Mouse (Mus musculus): ENCODE measurements around the gene Sumo2. TPM values are rescaled to one million over a fixed set of nuclear protein-coding genes. Genes with fewer than 3 reads are reported as not detected.
"Not testable (repeated sequence)": the region's sequence is repeated elsewhere in the genome, so short reads cannot be mapped to it uniquely, and the experiment has no call there.

The Sumo2 gene
- polyA plus RNA-seq, 1 experiment from 2014 or later, result 675 TPM

DNA sequence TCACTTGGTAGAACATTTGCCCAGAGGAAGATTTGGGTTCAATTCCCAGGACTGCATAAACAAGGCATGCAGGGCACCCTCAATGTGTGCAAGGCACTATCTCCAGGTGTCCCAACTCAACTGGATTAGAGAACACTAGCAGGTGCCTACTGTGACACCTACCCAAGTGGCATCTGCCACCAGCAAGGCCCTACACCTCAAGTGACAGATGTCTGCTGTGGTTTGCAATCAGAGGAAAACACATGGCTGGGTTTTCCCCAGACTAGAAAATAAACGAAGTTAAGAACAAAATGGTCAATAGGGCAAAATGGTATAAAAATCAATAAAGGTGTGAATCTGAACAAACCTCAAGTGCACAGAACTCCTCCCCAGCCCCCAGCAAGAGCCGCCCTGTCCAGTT is 28.0 kb downstream of the Sumo2 start:
- 82% methylated on average over 2 of the region's 2 CpGs for WGBS
- ATAC-seq (ENCODE audit: insufficient number of reproducible peaks, low FRiP score), result no peak
- H3K36me3 ChIP-seq, result peaks cover 5% of the 10 kb centered on the region

DNA sequence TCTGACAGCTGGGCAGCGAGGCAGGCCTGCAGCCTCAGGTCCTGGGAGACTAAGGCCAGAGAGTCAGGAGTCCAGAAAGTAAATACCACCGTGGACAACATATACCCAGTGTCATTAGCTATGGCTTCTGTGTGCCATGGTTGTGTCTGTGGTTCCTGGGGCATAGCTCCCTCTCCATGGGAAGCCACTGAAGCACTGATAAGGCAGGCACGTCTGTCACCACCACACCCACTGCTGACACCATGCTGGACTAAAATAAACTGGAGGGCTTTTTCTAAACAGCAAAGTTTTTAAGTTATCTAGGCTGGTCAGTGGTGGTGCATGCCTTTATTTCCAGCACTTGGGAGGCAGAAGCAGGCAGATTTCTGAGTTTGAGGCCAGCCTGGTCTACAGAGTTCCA is 29.5 kb downstream of the Sumo2 start:
- ATAC-seq (ENCODE audit: insufficient number of reproducible peaks, low FRiP score), result peak; percentile 78
- H3K9me3 ChIP-seq (replicated peaks), result no peaks in the 10 kb centered on the region
- 34% methylated on average over 3 of the region's 3 CpGs for WGBS

More for the DNA sequence above, 28.0 kb downstream of the Sumo2 start:
- Histone ChIP-seq H3K27ac (ENCODE audit: poor library complexity, severe bottlenecking) (0 out of 2 replicates have a peak overlapping the region, but pooled peaks have one; percentile 53), H3K4me2 (no peak overlapping the region), H3K4me3 (no peak overlapping the region), H3K27me3 (replicated peaks) (no peaks in the 10 kb centered on the region), H3K4me1 (replicated peaks) (peaks cover 72% of the 10 kb centered on the region), H3K9ac (no peak overlapping the region), H3K9me3 (replicated peaks) (no peaks in the 10 kb centered on the region)

GRCm38 (mm10) chr11:115502636-115503035 is 33.4 kb downstream of the Sumo2 start:
- Histone ChIP-seq H3K4me3 (no peak overlapping the region), H3K4me1 (replicated peaks) (peaks cover 23% of the 10 kb centered on the region), H3K27me3 (replicated peaks) (no peaks in the 10 kb centered on the region), H3K4me2 (no peak overlapping the region), H3K9ac (no peak overlapping the region), H3K27ac (ENCODE audit: poor library complexity, severe bottlenecking) (no peak overlapping the region), H3K9me3 (replicated peaks) (no peaks in the 10 kb centered on the region), H3K36me3 (peaks cover 51% of the 10 kb centered on the region)
- 87% methylated on average over 6 of the region's 6 CpGs for WGBS
- ATAC-seq (ENCODE audit: insufficient number of reproducible peaks, low FRiP score), result no peak

More for the DNA sequence above, 29.5 kb downstream of the Sumo2 start:
- Histone ChIP-seq H3K36me3 (peaks cover 17% of the 10 kb centered on the region), H3K4me1 (replicated peaks) (peaks cover 57% of the 10 kb centered on the region), H3K4me2 (0 out of 2 replicates have a peak overlapping the region, but pooled peaks have one; percentile 15), H3K27ac (ENCODE audit: poor library complexity, severe bottlenecking) (peak overlapping the region; percentile 53), H3K4me3 (no peak overlapping the region), H3K9ac (no peak overlapping the region), H3K27me3 (replicated peaks) (no peaks in the 10 kb centered on the region)

DNA sequence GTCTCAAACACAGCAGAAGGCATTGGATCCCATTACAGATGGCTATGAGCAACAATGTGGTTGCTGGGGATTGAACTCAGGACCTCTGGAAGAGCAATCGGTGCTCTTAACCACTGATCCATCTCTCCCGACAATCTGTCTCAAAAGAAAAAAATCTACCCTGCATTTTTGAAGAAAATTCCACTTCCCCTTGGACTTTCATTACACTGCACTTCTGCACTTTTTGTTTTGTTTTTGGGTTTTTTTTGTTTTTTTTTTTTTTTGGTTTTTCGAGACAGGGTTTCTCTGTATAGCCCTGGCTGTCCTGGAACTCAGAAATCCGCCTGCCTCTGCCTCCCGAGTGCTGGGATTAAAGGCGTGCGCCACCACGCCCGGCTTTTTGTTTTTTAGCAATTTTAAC is 39.5 kb downstream of the Sumo2 start:
- not testable (repeated sequence) for H3K4me2 ChIP-seq; H3K27me3 ChIP-seq (replicated peaks); H3K4me1 ChIP-seq (replicated peaks); H3K4me3 ChIP-seq; ATAC-seq (ENCODE audit: insufficient number of reproducible peaks, low FRiP score); H3K9me3 ChIP-seq (replicated peaks); H3K9ac ChIP-seq; H3K27ac ChIP-seq (ENCODE audit: poor library complexity, severe bottlenecking)
- WGBS, result 87% methylated on average over 9 of the region's 9 CpGs
- peaks cover 50% of the 10 kb centered on the region for H3K36me3 ChIP-seq

DNA sequence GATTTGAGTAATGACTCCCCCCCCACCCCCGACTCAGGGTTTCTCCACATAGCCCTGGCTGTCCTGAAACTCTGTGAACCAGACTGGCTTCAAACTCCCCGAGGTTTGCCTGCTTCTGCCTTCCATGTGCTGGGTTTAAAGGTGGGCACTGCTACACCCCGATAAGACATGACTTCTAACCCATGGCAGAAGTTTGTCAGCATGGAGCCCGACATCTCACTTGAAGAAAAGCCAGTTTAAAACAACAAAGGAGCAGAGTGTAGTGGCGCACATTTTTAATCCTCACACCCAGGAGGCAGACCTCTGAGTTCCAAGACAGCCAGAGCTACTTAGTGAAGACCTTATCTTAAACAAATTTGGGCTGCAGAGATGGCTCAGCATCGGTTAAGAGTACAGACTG is 43.7 kb downstream of the Sumo2 start:
- Histone ChIP-seq H3K9ac (0 out of 2 replicates have a peak overlapping the region, but pooled peaks have one; percentile 73), H3K36me3 (peaks cover 27% of the 10 kb centered on the region), H3K9me3 (replicated peaks) (no peaks in the 10 kb centered on the region), H3K4me2 (peak overlapping the region; percentile 89), H3K4me3 (peak overlapping the region; percentile 70), H3K27ac (ENCODE audit: poor library complexity, severe bottlenecking) (no peak overlapping the region), H3K27me3 (replicated peaks) (no peaks in the 10 kb centered on the region), H3K4me1 (replicated peaks) (peaks cover 11% of the 10 kb centered on the region)
- ATAC-seq (ENCODE audit: insufficient number of reproducible peaks, low FRiP score), result no peak
- WGBS, result 31% methylated on average over 6 of the region's 6 CpGs

DNA sequence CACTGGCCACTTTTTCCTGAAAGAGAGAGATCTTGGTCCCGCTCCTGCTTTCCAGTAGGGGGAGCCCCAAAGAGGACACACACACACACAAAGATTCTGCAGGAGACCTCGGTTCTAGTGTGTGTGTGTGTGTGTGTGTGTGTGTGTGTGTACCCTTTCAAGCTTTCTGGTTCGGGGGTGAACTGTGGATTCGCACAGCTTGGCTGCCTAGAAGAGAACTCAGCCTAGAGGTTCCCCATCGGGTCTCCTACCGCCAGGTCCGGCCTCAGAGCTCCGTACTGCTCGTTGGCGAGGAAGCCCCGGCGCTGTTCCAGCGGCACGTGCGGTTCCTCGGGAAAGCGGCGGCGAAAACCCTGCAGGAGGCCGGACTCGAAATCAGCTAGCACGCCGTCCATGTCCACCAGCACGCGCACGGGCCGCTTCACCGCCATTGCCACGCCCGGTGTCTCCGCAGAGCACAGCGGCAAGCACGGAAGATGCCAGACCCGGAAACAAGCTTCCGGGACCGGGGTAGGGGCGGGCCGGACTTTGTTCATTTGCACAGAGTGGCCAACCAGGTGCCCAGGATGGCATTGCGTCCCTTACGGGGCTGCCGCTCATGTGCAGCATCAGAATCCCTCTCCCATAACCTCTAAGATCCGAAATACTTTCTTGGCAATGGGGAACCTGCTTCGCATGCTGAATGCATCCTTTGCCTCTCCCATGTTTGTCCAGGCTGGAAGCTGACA is 44.6 kb downstream of the Sumo2 start, which contains the start of gene Nt5c:
Gene Nt5c, minus strand, starts transcription at position 507 of the 728 bp plus-strand sequence.
- H3K27me3 ChIP-seq (replicated peaks), result no peaks in the 10 kb centered on the region
- peak within 1 kb of the TSS; percentile 65 for H3K27ac ChIP-seq (ENCODE audit: poor library complexity, severe bottlenecking)
- ATAC-seq (ENCODE audit: insufficient number of reproducible peaks, low FRiP score), result peak; percentile 86
- peak within 1 kb of the TSS; percentile 70 for H3K4me3 ChIP-seq
- peak within 1 kb of the TSS; percentile 89 for H3K4me2 ChIP-seq
- peak within 1 kb of the TSS; percentile 73 for H3K9ac ChIP-seq
- WGBS, result under 1% methylated on average over 43 of the region's 43 CpGs
- peaks cover 11% of the 10 kb centered on the region for H3K4me1 ChIP-seq (replicated peaks)
- H3K9me3 ChIP-seq (replicated peaks), result no peaks in the 10 kb centered on the region
- H3K36me3 ChIP-seq, result peaks cover 20% of the 10 kb centered on the region

DNA sequence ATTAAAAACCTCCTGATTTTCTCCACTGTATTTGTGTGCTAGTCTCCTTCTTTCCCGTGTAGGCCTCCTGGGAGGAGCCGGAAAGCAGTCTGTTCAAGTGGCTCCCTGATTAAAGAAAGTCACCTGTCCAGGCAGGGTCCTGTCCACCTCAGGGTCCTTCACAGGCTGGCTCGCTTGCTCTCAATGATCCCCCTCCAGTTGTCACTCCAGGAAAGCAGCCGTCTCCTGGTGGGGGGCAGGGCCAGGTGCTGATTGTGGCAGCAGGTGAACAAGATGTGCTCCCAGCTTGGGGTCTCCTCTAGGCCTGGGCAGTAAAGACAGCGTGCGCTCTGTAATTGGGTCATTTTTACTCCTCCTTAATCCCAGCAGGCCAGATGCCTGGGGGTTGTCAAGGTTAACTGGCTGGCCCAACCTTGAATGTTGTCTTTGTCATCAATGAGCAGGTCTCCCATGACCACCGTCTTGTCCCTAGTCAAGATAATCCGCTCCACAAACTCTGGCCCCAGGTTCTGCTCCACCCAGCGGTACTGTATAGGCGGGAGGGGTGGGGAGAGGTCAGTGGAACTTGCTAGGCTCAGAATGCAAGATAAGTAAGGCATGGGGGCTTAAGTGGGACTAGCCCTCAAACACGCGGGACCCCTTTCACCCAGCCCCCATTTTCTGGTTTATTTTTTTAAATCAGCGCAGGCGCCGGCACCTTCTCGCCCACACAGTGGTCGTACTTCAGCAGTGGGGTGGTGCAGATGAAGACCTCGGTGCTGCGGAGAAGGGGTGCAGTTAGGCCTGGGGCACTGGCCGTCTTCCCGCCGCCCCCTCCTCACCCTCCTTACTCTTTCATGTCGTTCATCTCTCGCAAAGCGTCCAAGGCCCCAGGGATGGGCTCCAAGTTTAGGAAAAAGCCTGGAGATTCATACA is 45.4 kb downstream of the Sumo2 start:
- peak overlapping the region; percentile 70 for H3K4me3 ChIP-seq
- no peaks in the 10 kb centered on the region for H3K9me3 ChIP-seq (replicated peaks)
- peak overlapping the region; percentile 89 for H3K4me2 ChIP-seq
- H3K4me1 ChIP-seq (replicated peaks), result peaks cover 11% of the 10 kb centered on the region
- WGBS, result 21% methylated on average over 25 of the region's 25 CpGs
- no peak overlapping the region; the same call in 1 of the 2 replicates for H3K27ac ChIP-seq (ENCODE audit: poor library complexity, severe bottlenecking)
- H3K36me3 ChIP-seq, result peaks cover 19% of the 10 kb centered on the region
- ATAC-seq (ENCODE audit: insufficient number of reproducible peaks, low FRiP score), result no peak; the same call in 1 of the 2 replicates
- no peaks in the 10 kb centered on the region for H3K27me3 ChIP-seq (replicated peaks)
- H3K9ac ChIP-seq, result peak overlapping the region; percentile 73

GRCm38 (mm10) chr11:115488551-115489104 is 47.4 kb downstream of the Sumo2 start:
- ATAC-seq (ENCODE audit: insufficient number of reproducible peaks, low FRiP score), result no peak
- Histone ChIP-seq H3K36me3 (peaks cover 19% of the 10 kb centered on the region), H3K4me2 (no peak overlapping the region), H3K27ac (ENCODE audit: poor library complexity, severe bottlenecking) (no peak overlapping the region), H3K9me3 (replicated peaks) (no peaks in the 10 kb centered on the region), H3K27me3 (replicated peaks) (no peaks in the 10 kb centered on the region), H3K4me1 (replicated peaks) (peaks cover 18% of the 10 kb centered on the region), H3K9ac (0 out of 2 replicates have a peak overlapping the region, but pooled peaks have one; percentile 23), H3K4me3 (no peak overlapping the region)
- WGBS, result 71% methylated on average over 19 of the region's 19 CpGs

GRCm38 (mm10) chr11:115485155-115485554 is 50.9 kb downstream of the Sumo2 start:
- H3K9me3 ChIP-seq (replicated peaks), result no peaks in the 10 kb centered on the region
- 75% methylated on average over 12 of the region's 12 CpGs for WGBS
- H3K27me3 ChIP-seq (replicated peaks), result no peaks in the 10 kb centered on the region
- H3K4me1 ChIP-seq (replicated peaks), result peaks cover 7% of the 10 kb centered on the region; the same call in 1 of the 2 replicates
- H3K9ac ChIP-seq, result no peak overlapping the region
- no peak overlapping the region for H3K27ac ChIP-seq (ENCODE audit: poor library complexity, severe bottlenecking)
- no peak overlapping the region for H3K4me2 ChIP-seq
- no peak overlapping the region for H3K4me3 ChIP-seq
- peaks cover 19% of the 10 kb centered on the region for H3K36me3 ChIP-seq
- no peak for ATAC-seq (ENCODE audit: insufficient number of reproducible peaks, low FRiP score)

GRCm38 (mm10) chr11:115483726-115484125 is 52.4 kb downstream of the Sumo2 start:
- H3K27ac ChIP-seq (ENCODE audit: poor library complexity, severe bottlenecking), result no peak overlapping the region
- no peak for ATAC-seq (ENCODE audit: insufficient number of reproducible peaks, low FRiP score)
- 17% methylated on average over 6 of the region's 6 CpGs for WGBS

More at GRCm38 (mm10) chr11:115483726-115484125, 52.4 kb downstream of the Sumo2 start:
- Histone ChIP-seq H3K27me3 (replicated peaks) (no peaks in the 10 kb centered on the region), H3K4me1 (replicated peaks) (peaks cover 7% of the 10 kb centered on the region; the same call in 1 of the 2 replicates), H3K4me3 (no peak overlapping the region), H3K9ac (no peak overlapping the region), H3K9me3 (replicated peaks) (no peaks in the 10 kb centered on the region), H3K4me2 (no peak overlapping the region), H3K36me3 (peaks cover 5% of the 10 kb centered on the region; the same call in 1 of the 2 replicates)
